ENCODE assay signal across 8 mouse cellular contexts in the genomic region with DNA sequence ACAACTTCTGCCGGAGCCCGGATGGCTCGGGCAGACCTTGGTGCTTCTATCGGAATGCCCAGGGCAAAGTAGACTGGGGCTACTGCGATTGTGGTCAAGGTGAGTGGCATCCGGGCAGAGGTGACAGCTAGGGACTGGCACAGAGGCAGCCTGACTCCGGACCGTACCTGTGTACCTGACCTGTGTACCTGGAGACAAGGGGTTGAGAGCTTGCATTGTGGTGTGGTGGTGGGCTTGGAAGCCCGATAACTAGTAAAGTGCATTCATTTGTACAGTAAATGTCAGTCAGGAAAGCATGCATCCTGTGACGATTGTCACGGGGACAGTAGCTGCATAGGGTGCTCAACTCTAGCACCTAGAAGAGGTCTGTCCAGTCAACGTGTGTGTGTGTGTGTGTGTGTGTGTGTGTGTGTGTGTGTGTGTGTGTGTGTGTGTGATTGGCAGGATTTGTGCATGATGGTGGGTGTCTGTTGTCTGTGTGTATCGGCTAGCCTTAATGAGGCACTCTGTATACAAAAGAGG. TPM values are rescaled to one million over a fixed set of nuclear protein-coding genes. Genes with fewer than 3 reads are reported as not detected.
A peak's percentile ranks its signal among the peaks of the same experiment; 100 is the strongest.
DNase-seq lines count a peak whose midpoint lies in the region; ATAC-seq and TF ChIP-seq lines count a peak whose summit lies in the region.

No protein-coding gene starts in this region.

- no peak for TF ChIP-seq CTCF in kidney, adult 2 months (conservative IDR thresholded peaks at IDR 0.05; ENCODE audit: insufficient read depth, insufficient read length, low read depth, low read length)

- peak overlapping the region; percentile 29 for H3K27ac ChIP-seq in embryonic facial prominence, embryonic 14.5 days (replicated peaks; ENCODE audit: low read depth, low read length)
- no peak overlapping the region for H3K27ac ChIP-seq in kidney, adult 2 months (ENCODE audit: insufficient read depth, low read depth, low read length)
- no peak overlapping the region for H3K27ac ChIP-seq in midbrain, embryonic 12.5 days (replicated peaks)

- peak; percentile 8; the same call in 1 of the 2 replicates for ATAC-seq in frontal cortex, adult (ENCODE audit: low TSS enrichment)
- no peak for ATAC-seq in embryonic facial prominence, embryonic 14.5 days (ENCODE audit: low read depth)
- peak; percentile 70 for ATAC-seq in midbrain, embryonic 12.5 days (ENCODE audit: low FRiP score, low read depth)

- H3K9ac ChIP-seq in embryonic facial prominence, embryonic 14.5 days (ENCODE audit: low read depth, low read length): peak overlapping the region; percentile 74
- peak overlapping the region; percentile 68 for H3K9ac ChIP-seq in midbrain, embryonic 12.5 days (replicated peaks)

- H3K4me1 ChIP-seq in embryonic facial prominence, embryonic 14.5 days (ENCODE audit: control insufficient read depth, insufficient read depth, low read length): peaks cover 9% of the 10 kb centered on the region
- H3K4me1 ChIP-seq in kidney, adult 2 months (ENCODE audit: control insufficient read depth, insufficient read depth, low read length): peaks cover 5% of the 10 kb centered on the region; the same call in 1 of the 2 replicates
- peaks cover 11% of the 10 kb centered on the region for H3K4me1 ChIP-seq in midbrain, embryonic 12.5 days

- H3K9me3 ChIP-seq in embryonic facial prominence, embryonic 14.5 days (ENCODE audit: control insufficient read depth, low read length): no peaks in the 10 kb centered on the region
- H3K9me3 ChIP-seq in midbrain, embryonic 12.5 days: no peaks in the 10 kb centered on the region

- no peak for DNase-seq in frontal cortex, adult 2 months (ENCODE audit: extremely low spot score in 1 of 2, low spot score in 1 of 2)
- peak; percentile 32 for DNase-seq in CD4-positive helper T cell, adult 2 months (ENCODE audit: low read depth, low spot score)
- no peak for DNase-seq in embryonic facial prominence, embryonic 14.5 days (ENCODE audit: low spot score)
- peak; percentile 22 for DNase-seq in kidney, adult 2 months
- DNase-seq in thymus, postnatal 25 days: no peak
- DNase-seq in c-Kit-positive CD71-positive TER-119-positive erythroid progenitor cells, embryonic 14.5 days (ENCODE audit: low spot score): no peak

- peak overlapping the region; percentile 79 for H3K4me3 ChIP-seq in embryonic facial prominence, embryonic 14.5 days (ENCODE audit: low read depth, low read length)
- H3K4me3 ChIP-seq in kidney, adult 2 months (ENCODE audit: insufficient read depth, low read depth, low read length): peak overlapping the region; percentile 47
- peak overlapping the region; percentile 60 for H3K4me3 ChIP-seq in midbrain, embryonic 12.5 days

- no peaks in the 10 kb centered on the region for H3K36me3 ChIP-seq in embryonic facial prominence, embryonic 14.5 days (ENCODE audit: control insufficient read depth, insufficient read depth, low read length)
- H3K36me3 ChIP-seq in kidney, adult 2 months (ENCODE audit: control insufficient read depth, insufficient read depth, low read length): no peaks in the 10 kb centered on the region
- H3K36me3 ChIP-seq in midbrain, embryonic 12.5 days: no peaks in the 10 kb centered on the region

- no peak for TF ChIP-seq POLR2A in kidney, adult 2 months (IDR thresholded peaks at IDR 0.05; ENCODE audit: low read depth, low read length)

- H3K4me2 ChIP-seq in embryonic facial prominence, embryonic 14.5 days (ENCODE audit: low read depth, low read length): peak overlapping the region; percentile 99
- peak overlapping the region; percentile 98 for H3K4me2 ChIP-seq in midbrain, embryonic 12.5 days (replicated peaks)

- 4% methylated on average over 10 of the region's 13 CpGs for WGBS in embryonic facial prominence, embryonic 14.5 days
- 7% methylated on average over 13 of the region's 13 CpGs for WGBS in kidney, adult 2 months
- 8% methylated on average over 13 of the region's 13 CpGs for WGBS in midbrain, embryonic 12.5 days

- H3K27me3 ChIP-seq in embryonic facial prominence, embryonic 14.5 days (replicated peaks; ENCODE audit: control insufficient read depth, insufficient read depth, low read length): peaks cover 13% of the 10 kb centered on the region
- H3K27me3 ChIP-seq in kidney, adult 2 months (replicated peaks; ENCODE audit: control insufficient read depth, insufficient read depth, low read length): no peaks in the 10 kb centered on the region
- H3K27me3 ChIP-seq in midbrain, embryonic 12.5 days: peaks cover 28% of the 10 kb centered on the region

RNA-seq across cellular contexts. Expression of gene Prss12, which starts 0.9 kb away (rescaled TPM):
- 16.2 and 24.6 TPM in 2 replicates for polyA plus RNA-seq in frontal cortex, adult 2 months (2012; rRNA removed)
- polyA plus RNA-seq in embryonic facial prominence, embryonic 14.5 days (2014; fragmentation: Nextera tagmentation; extraction: Ambion mirVana): 27.9 and 30.2 TPM in 2 replicates
- 1.5 and 1.6 TPM in 2 replicates for polyA plus RNA-seq in kidney, adult 2 months (2012; rRNA removed)
- polyA plus RNA-seq in midbrain, embryonic 12.5 days (2016; fragmentation: Nextera tagmentation; extraction: Ambion mirVana): 8.4 and 13.9 TPM in 2 replicates

Comparison
In these comparisons a context has a peak if more than half of its experiments do, and no peak if none do; other contexts are left out.
1. DNase-seq: peak in CD4-positive helper T cell, adult 2 months (single experiment) and kidney, adult 2 months (single experiment); none in frontal cortex, adult 2 months (0 of 2), embryonic facial prominence, embryonic 14.5 days (single experiment), thymus, postnatal 25 days (single experiment) and c-Kit-positive CD71-positive TER-119-positive erythroid progenitor cells, embryonic 14.5 days (single experiment).
2. Peak in every context shown above with its lines, with median percentiles within 50 percentile points of each other: H3K4me3 ChIP-seq.